Mouse (Mus musculus) layer of hippocampus, adult 18-20 months (tissue): ENCODE measurements around the gene Tcaf2. TPM values are rescaled to one million over a fixed set of nuclear protein-coding genes. Genes with fewer than 3 reads are reported as not detected.

ENCODE experiments used
- DNase-seq, 2 experiments: peaks; one replicate each; pipeline ENCODE4 v3.0.0; 2022; ENCODE audit warnings: low spot score in 2 of 2
- long read RNA-seq: library from polyadenylated mRNA; stranded (forward); transcript quantifications from one replicate; pipeline ENCODE4 v2.0.0, GENCODE M21; 2021
- total RNA-seq, 2 experiments: library from RNA; stranded (reverse); gene quantifications; 2 replicates each; pipeline ENCODE4 v1.2.3; 2021

Tcaf2 gene
- under 1 TPM; 0.50 to 0.61 TPM for total RNA-seq
- long read RNA-seq: 0 reads

DNA sequence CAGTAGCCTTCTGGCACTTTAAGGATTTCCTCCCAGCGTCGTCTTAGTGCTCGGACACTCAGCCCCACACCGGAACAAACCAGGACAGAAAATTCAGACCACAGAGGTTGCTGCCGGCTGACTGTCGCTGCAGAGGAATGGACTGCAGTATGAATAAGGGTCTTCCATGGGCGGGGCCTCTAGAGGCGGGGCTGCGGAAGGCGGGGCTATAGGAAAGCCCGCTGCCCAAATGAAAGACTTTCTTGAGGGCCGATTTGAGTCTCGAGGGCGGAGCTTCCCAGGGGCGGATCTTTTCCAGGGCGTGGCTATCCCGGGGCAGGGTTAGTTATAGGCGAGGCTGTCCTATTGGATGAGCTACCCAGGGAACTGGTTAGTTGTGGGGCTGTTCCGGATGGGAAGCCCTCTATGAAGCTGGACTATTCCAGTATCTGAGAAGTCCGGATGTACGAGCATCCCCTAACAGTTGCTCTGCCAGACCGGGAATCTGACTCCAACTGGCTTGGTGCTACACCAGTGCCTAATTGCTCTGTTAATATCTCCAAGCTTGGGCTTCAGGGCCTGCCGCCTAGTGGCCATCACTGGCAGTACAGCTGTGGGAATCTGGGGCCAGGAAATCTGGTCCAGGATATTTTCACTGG is at the start of gene Tcaf2:
Tcaf2 (minus strand) TSS at position 343 of the 638 bp plus-strand sequence.
- DNase-seq: peak; percentile 43 to 79

DNA sequence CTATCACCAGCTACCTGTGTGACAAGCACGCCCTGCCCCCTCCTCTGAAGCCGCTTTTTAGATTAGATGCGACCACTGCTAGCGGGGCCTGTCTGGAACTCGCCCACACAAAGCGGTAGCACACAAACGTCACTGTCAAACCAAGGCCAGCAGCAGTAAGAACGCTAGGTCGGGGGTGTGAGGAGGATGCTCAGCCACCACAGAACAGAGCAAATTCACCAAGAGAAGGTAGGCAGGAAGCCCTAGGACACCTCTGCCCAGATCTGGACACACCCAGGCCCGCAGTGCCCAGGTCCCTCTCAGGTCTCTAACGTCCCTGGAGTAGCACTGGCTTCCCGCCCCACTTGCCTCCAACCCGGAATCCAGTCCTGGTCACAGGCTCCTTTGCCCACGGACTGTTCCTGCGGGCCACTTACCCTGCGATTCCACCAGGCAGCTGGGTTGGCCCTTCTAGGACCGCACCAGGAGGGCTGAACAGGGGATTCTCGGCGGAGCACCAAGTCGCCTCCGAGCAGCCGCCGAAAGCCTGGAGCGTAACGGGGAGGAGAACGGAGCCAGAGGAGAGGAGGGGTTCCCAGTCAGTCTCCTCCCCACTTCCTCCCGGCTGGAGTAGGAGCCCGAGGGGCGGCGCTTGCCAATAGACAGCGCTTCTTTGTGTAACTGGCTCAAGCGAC is 47.6 kb upstream of the Tcaf2 start:
- peak; percentile 86 to 89 for DNase-seq

GRCm38 (mm10) chr6:42692154-42692516 is 47.1 kb upstream of the Tcaf2 start:
- peak; percentile 75 to 76 for DNase-seq

DNA sequence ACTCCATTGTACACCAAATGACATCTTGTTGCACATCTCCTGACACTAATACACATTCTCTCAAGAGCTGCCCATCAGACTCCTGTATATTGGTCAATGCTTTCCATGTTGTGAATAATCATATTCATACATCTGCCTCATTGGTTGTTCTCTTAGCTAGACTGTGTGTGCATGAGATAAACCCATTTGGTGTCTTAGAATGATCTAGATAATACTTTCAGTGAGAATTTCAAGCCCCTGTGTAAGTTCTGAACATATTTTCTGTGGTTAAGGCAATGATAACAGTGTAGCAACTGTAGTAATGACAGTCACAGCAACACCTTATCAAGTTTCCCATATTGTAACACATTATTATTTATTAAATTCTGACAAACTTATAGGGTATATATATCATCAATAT is 44.7 kb upstream of the Tcaf2 start:
- no peak for DNase-seq

DNA sequence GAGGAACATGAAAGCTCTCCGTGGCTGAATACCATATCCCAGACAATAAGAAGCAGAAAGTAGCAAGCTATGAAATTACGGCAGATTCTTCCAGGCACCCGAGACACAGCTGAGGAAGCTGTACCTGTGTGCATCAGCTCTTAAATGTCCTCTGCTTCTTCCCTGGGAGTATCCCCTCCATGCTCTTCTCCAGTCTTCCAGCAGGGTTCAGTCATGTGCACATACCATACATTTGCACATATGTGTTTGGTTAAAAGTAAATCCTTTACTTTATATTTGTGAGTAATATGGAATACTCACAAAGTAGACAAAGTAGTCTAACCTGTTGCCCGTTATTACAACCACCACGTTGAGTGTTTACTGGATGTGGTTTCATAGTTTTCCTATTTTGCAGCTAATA is 42.9 kb upstream of the Tcaf2 start:
- no peak for DNase-seq

- no peak for DNase-seq
Observed at GRCm38 (mm10) chr6:42680077-42680476, 35.0 kb upstream of the Tcaf2 start.

GRCm38 (mm10) chr6:42676011-42676410 is 31.0 kb upstream of the Tcaf2 start:
- no peak for DNase-seq

DNA sequence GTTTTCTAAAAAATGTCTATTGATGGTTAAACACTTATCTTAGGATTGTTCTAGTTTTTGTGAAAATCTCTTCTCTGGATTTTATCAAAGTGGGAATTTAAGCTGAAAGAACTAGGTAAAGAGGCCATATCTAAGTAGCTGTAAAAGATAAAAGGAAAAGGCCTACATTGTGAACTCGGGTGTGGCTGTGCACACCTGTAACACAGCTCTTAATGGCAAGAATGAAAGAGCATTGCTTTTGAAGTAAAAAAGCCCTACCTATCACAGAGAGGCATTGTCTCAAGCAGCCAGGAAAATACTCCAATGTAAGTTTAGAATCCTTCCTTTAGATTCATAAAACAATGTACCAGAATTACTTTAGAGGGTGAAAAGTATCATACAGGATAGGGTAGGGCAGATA is 26.7 kb upstream of the Tcaf2 start:
- no peak for DNase-seq

GRCm38 (mm10) chr6:42667722-42668121 is 22.7 kb upstream of the Tcaf2 start:
- no peak for DNase-seq

GRCm38 (mm10) chr6:42661739-42662138 is 16.7 kb upstream of the Tcaf2 start:
- DNase-seq: no peak

- no peak for DNase-seq
Observed at GRCm38 (mm10) chr6:42634393-42634792, 10.7 kb downstream of the Tcaf2 start.

- DNase-seq: no peak
Observed at GRCm38 (mm10) chr6:42631395-42631794, 13.7 kb downstream of the Tcaf2 start.

DNA sequence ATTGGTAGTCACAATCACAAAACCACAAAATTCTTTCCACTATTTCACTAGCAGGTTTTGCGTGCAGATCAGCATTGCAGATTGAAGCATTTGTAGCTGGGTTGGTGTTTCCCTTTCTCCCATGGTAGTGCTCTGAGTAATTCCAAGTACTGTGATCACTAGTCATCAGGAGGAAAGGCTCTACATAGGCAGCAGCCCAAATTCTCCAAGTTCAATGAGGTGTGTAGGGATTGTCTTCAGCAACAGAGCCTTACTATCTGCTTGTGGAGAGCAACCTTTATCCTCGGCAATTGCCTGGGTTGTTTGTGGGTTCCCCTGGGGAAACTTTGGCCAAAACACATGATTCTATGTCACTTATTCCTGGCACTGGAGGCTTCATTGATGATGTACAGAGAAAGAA is 28.1 kb downstream of the Tcaf2 start:
- no peak for DNase-seq

DNA sequence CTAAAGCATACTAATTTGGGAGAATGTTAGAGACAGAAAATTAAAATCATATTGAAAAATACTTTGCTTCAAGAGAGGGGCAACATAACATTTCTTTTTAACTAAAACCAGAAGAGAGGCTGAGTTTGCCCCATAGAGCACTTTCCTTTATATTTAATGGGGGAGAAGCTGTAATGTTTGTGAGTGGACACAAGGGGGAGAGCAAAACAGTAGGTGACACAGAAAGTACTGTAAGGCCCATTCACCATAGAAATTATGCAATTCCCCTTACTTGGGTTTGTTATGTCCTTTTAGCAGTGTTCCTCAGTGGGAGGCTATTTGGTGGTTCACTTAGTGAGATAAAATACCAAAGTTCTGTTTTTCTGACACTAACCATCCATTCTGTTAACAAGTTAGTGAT is 32.8 kb downstream of the Tcaf2 start:
- DNase-seq: peak in 1 of 2 experiments; percentile 11

DNA sequence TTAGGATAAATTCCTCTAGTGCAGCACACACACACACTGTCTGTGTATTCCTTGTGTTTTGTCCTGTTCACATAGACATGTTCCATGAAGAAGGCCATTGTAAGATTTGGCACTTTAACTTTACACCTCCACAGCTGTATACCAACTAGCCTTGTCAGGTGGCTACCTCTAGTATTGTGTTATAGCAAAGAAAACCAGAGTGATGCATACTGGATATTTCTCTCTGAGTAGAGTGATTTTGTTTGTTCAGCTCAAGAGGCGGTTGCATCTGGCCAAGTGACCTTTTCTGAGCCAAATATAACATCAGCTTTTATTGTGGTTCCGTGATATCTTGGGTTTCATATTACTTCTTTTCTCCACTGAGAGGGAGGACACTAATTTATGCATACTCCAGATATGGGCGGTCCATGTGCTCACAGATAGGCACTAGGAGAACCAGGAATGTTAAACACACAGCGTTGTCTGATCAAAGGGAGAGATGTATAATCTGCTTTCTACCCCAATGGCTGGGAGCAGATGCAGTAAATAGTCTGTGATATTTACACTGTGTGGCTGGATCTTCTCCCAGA is 34.0 kb downstream of the Tcaf2 start:
- no peak for DNase-seq

DNA sequence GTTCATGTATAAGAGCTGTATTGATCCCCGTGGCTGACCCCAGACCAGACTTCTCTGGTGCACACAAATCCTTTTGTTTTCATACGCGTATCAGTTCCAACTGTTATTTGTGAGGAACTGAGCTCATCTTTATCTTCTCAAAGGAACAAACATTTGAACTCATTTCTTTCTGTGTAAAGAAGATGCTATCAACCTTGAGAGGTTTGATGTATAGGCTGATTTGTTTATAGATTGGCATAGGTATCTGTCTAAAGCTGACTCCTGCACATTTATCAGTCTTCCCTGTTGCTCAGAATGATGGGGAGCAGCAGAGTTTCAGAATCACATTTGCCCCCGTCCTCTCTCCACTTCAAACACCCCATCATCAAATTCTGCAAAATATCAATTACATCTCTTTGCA is 47.5 kb downstream of the Tcaf2 start, which contains the start of gene Tcaf3:
Tcaf3 (minus strand) TSS at position 101 of the 400 bp plus-strand sequence.
- no peak for DNase-seq

DNA sequence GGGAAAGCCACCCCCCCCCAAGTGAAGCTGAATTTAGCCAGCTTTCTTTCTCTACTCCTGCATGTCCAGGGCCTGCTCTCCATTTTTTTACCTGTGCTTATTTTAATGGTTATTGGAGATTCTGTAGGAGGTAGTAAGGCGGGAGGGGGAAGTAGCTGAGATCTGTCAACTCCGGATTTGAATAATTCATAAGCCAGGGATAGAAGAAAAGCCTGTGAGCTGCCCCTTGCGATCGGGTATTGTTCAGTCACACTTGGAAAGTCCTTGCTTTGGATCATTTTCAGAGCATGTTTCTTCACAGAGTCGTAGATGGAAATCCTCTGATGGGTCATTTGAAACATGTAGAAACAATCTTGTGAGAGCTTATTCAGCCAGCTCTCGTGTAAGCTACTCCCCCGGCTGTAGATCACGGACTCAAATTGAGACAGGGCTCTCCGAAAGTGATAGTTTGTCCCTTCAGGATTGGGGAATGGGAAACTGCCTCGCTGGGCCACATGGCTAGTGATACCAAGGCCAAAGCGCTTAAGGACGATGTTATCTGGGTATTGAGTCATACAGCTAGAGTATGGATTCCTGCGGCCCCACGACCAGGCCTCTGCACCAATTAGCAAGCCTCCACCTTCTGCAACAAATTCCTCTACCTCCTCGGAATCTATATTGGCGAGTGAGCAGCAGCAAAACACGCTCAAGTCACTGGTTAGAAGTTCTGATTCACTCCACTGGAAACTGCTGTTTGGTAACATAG is 51.7 kb downstream of the Tcaf2 start:
- DNase-seq: no peak

- no peak for DNase-seq
Observed at GRCm38 (mm10) chr6:42586569-42586968, 58.5 kb downstream of the Tcaf2 start.

DNA sequence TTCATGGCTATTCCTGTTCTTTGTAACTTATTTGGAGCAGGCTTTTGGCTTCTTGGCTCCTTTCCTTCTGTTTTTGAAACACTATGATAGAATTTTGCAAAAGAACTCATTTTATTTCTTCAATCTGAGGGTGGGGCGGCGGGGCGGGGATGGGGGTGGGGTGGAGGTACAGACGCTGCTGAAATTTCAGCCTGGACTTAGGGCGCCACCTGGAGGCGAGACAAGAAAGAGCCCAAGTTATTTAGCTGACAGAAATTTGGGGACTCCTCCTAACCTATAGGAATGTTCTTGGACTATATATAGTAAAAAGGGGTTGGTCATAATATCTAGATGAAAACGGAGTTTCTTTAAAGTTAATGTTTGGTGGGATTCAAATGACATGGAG is 61.6 kb downstream of the Tcaf2 start:
- DNase-seq: peak; percentile 20 to 63

GRCm38 (mm10) chr6:42582741-42583487 is 62.1 kb downstream of the Tcaf2 start:
- no peak for DNase-seq

DNA sequence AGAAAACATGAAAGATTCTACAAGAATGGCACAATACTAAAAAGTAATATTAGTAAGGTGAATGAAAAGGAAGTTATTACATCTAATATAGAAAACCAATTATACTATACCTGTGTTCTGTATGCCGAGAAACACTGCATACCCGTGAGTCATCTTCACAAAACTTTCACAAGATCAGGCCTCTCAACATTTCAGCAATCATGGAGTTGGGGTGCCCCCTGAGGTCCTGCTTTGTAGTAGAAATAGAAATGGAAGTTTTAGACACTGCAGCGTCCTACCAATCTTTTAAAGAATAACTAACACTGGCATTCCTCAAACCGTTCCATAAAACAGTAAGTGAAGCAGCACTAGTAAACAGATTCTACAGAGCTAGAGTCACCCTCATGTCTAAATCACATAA is 66.4 kb downstream of the Tcaf2 start:
- no peak for DNase-seq
